Mouse (Mus musculus) liver, adult (tissue): Measurements from ENCODE around the gene Gnas.

Experiments
- GATA4 ChIP-seq: IDR thresholded peaks from 2 replicates; pipeline ENCODE4 v1.6.1; 2014; ENCODE audit warnings: mild to moderate bottlenecking, low read length; ENCODE audit not compliant: insufficient replicate concordance

Gnas gene

GRCm38 (mm10) chr2:174391936-174392335 is 107.8 kb downstream of the Gnas start:
- TF ChIP-seq GATA4: no peak

GRCm38 (mm10) chr2:174392554-174392953 is 108.4 kb downstream of the Gnas start:
- TF ChIP-seq GATA4: no peak

GRCm38 (mm10) chr2:174393383-174393782 is 109.3 kb downstream of the Gnas start:
- no peak for TF ChIP-seq GATA4
